Mouse (Mus musculus) cerebellum, adult 2 months (tissue): ENCODE data around the gene Cyfip1.

ENCODE experiments used
- CTCF ChIP-seq: fragments of 200-500 bp; IDR thresholded peaks from 2 replicates; pipeline ENCODE4 v1.5.1; 2011; ENCODE audit warnings: low read depth, mild to moderate bottlenecking, control low read depth, low read length, moderate library complexity, borderline replicate concordance; ENCODE audit not compliant: insufficient read depth
- POLR2A ChIP-seq: fragments of 200-500 bp; IDR thresholded peaks from 2 replicates; pipeline ENCODE4 v1.6.1; 2011; ENCODE audit warnings: low read length, control low read depth, borderline replicate concordance; ENCODE audit not compliant: insufficient read depth

DNA sequence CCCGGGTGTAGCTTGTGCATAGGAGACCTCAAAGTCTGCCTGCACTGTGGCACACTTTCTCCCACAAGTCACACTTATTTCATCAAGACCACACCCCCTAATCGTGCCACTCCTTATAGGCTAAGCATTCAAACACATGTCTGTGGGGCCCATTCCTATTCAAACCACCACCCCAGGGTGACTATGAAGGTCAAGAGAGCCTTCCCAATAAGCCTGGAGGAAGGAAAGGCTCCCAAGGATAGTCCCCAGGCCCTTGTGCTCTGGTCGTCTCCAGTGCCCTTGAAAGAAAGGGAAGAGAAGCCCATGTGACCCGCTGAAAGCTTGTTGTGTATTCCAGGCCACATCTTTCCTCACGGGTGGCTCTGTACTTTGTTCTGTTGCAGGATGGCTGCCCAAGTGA is 29.9 kb downstream of the Cyfip1 start:
- TF ChIP-seq CTCF (no peak), POLR2A (no peak)
